Mouse (Mus musculus): ENCODE measurements around the gene Atg101.

DNA sequence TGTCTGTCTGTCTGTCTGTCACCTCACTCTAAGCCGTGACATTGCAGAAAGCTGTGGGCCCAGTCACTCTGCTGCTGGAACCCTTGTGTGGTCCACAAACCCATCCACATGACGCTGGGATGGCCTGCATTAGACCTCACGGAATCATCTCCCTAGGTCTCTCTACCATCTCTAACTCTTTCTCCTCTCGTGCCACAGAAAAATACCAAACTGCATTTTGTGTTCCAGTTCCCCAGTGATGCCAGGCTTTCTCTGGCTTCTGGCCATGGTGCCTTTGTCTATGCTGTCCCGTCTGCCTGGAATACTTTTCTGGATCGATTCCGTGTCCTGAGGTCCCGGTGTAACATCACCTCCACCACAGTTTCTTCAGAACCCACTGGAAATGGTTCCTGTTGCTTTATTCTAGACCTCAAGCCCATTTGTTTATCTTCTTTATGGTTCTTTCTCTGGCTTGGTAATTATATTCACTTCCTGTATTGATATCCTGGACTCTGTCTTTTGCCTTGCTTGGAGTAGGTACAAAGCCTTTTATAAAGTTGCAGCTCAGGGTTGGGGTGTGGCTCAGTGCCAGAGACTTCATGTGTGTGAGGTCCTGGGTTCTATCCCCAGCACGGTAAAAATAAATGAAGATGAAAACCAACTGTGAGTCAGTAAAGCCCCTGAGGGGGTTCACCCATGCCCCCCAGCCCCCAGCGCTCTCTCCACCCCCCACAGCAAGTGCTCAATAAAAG is 49.3 kb upstream of the Atg101 start:
- TF ChIP-seq CTCF (IDR thresholded peaks at IDR 0.05; ENCODE audit: low read depth, low read length), result no peak
- no peak for TF ChIP-seq POLR2A (IDR thresholded peaks at IDR 0.05; ENCODE audit: extremely low read depth, insufficient read depth, low read length)

Data from liver, adult 2 months (tissue).